Mouse (Mus musculus) heart, postnatal 36 days (tissue): Measurements from ENCODE around the gene Gm867. TPM values are rescaled to one million over a fixed set of nuclear protein-coding genes. Genes with fewer than 3 reads are reported as not detected.

Experiments
- DNase-seq, 2 experiments: peaks; one replicate each; pipeline ENCODE4 v3.0.0; 2021 to 2022
- intact Hi-C: fragments of 180-260 bp; cut with DNase I; formaldehyde crosslinking; loops from one replicate; pipeline ENCODE4 v1.15.1; 2025
- total RNA-seq, 2 experiments: library from RNA; stranded (reverse); gene quantifications; 2 replicates each; pipeline ENCODE4 v1.2.3; 2021

Gene Gm867
- total RNA-seq, result not detected

DNA sequence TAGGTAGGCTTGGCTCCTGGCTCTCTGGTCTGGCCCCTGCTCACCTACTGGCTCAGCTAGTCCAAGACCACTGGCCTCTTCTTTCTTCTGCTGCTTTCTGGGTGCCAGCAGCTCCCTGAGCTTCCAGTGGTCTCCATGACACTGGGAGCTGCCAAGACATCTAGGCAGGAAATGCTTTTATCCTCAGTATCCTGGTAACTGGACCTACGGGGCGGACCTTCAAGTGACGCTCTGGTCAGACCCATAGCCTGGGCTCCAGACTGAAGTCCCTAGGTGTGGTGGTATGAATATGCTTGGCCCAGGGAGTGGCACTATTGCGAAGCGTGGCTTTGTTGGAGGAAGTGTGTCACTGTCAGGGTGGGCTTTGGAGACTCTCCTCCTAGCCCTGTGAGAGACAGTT lies at the start of gene Gm867:
TSS of gene Gm867 (minus strand) at position 153 of the 400 bp plus-strand sequence.
- intact Hi-C loops, result no loop called here
- no peak for DNase-seq

DNA sequence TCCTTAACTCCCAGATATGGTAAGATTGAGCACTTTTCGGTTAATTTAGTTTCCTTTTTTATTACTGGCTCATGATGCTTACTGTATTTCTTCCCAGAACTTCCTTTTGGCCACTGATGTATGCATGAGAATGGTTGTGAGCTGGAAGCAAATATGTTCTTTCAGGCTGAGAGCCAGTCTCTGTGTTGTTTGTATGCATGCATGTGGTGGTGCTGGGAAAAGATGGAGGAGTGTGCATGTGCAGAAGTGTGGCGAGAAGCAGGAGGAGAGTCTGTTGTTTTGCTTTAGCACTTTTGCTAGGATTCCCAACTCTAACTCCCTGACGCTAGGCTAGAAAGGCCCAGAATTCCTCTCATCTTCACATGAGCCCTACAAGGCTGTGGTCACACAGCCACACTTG lies 39.0 kb upstream of the Gm867 start:
- DNase-seq, result no peak
- intact Hi-C loops, result loop anchor here (5.0 kb wide), 1 partner anchor 223 kb away; no protein-coding TSS in a partner anchor

DNA sequence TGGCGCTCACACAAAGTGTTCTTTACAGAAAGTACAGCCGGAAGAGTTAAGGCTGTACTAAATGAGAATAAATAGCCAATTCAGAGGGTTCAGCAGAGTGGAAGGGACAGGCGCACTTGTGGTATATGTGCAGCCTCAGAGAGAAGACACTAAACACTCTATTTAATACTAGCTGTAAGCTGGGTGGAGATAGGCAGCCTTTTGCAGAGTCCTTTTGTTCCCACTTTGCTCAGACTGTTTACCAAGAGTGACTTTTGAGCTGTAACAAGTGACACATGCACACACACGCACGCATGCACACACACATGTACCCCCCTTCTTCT lies 38.3 kb upstream of the Gm867 start:
- intact Hi-C loops, result loop anchor here (5.0 kb wide), 1 partner anchor 224 kb away; no protein-coding TSS in a partner anchor
- no peak for DNase-seq

DNA sequence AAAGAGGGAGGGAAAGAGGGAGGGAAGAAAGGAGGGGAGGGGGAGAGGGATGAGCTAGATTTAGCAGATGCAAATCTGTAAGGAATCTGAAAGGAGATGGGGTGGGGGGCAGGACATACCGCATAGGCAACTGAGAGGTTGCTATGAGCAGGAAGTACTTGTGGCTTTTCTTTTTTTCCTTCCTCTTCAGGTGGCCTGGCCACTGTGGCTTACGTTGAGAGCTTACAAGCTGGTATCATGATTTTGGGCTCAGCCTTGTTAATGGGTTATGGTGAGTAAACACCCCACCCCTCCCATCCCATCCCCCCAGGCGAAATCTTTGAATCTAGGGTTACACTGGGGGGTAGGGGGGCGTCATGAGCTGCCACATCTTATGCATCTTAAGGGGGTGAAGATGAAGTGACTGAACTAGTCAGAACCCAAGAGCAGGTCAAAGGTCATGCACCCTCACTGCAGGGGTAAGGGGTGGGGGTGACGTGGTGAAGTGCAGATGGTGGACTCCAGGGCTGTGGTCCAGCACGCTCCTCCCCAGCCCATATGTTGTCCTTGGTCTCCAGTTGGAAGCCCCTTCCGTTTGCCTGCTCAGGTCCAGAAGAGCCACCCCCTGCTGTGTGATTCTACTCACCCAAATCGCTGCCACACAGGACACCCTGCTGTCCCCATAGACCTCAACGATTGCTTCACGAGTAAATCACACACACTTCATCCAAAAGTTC lies 37.8 kb upstream of the Gm867 start:
- intact Hi-C loops, result loop anchor here (5.0 kb wide), 1 partner anchor 224 kb away; no protein-coding TSS in a partner anchor
- DNase-seq, result no peak

DNA sequence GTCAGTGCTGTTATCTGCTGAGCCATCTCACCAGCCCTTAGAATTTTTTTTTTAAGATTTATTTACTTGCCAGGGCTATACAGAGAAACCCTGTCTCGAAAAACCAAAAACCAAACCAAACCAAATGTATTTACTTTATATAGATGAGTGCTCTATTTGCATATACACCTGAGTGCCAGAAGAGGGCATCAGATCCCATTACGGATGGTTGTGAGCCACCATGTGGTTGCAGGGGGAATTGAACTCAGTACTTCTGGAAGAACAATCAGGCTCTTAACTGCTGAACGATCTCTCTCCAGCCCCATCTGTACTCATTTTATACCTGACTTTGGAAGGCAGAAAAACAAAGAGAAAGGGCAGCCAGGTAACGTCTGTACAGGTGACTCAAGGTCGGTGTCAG lies 34.7 kb upstream of the Gm867 start:
- DNase-seq, result no peak
- intact Hi-C loops, result loop anchor here (5.0 kb wide), 1 partner anchor 227 kb away; no protein-coding TSS in a partner anchor

DNA sequence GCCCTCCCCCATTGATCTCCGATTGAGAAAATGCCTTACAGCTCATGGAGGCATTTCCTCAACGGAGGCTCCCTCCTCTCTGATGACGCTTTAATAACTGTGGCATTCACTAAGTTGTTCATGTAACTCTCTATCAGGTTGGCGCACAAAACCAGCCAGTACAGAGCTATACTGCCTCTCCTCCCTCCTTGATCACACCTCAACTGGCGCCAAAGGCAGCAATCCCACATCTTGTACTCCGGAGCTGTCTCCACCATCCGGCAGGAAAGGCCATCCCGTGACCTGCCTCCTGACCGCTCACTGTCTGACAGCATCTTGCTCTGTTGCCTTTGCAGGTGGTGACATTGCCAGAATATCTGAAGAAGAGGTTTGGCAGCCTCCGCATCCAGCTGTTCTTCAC lies 33.4 kb upstream of the Gm867 start:
- intact Hi-C loops, result no loop called here
- DNase-seq, result no peak

DNA sequence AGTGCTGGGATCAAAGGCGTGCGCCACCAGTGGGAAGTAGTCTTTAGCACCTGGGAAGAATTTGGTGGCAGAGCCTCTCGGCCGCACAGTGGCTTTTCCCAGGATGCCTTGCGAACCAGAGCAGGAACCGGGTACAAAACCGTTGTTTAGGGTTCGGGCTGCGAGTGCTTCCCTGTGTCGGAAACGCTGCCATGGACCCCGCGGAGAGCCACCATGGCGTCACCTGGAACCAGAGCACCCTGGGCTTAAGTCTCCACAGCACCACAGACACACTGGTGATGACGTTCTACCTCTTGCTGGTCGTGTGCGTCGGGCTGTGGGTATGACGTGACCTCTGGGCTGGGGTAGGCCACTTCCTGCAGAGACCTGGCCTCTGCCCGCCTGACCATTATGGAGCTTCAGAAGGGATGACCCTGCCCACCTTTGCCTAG lies 13.9 kb upstream of the Gm867 start, which contains the start of gene Gm5134:
TSS of gene Gm5134 (plus strand) at position 134 of the 431 bp plus-strand sequence.
- no peak for DNase-seq
- intact Hi-C loops, result loop anchor here (5.0 kb wide), 1 partner anchor 367 kb away; the partner anchor contains the start of gene Ggt5

DNA sequence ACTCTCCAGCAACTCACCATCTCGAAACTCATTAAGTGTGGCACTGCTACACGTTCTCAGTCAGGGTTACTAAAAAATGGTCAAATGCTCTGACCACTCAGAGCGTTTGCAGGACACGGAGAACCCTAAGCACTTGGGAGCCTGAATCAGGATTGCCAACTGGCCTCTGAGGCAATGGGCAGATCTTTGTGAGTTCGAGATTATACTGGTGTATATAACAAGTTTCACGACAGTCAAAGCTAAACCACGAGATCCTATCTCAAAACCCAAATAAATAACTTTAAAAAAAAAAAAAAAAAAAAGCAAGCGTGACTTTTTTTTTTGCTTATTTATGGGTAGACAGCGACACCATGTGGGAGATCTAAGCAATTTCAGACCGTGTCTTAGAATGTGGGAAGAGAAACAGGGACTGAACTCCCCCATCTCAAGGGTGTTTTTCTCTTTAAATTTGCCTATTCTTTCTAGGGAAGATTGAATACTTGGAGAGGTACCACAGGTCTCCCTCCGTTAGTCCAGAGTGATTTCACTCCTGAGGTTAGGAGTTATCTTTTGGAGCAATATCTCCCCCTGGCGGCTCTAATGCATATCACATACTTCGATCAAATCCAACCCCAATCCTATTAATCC lies 11.1 kb upstream of the Gm867 start:
- intact Hi-C loops, result loop anchor here (1.0 to 5.0 kb wide), 4 partner anchors 54 to 364 kb away; partner anchors contain the start of gene Ggt5
- peak; percentile 46 to 69 for DNase-seq

DNA sequence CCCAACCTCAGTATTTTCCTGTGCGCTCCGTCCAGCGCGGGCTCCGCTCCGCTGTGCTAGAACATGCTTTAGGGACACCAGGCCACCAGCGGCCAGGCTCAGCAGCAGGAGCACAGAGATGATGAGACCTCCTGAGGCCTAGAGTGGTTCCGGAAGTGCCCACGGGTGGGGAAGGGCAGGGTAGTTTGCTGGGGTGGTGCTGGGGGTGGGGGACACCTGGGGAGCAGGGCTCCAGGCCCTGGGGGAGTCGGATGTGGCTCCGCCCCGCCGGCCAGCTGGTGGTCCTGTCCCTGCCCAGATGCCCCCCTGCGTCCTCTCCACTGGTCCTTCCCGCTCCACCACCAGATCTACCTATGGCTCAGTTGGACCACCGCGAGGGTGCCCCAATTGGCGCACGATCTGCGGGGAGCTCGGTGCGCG lies 10.3 kb upstream of the Gm867 start:
- intact Hi-C loops, result loop anchor here (1.0 to 5.0 kb wide), 4 partner anchors 54 to 364 kb away; partner anchors contain the start of gene Ggt5
- DNase-seq, result no peak

DNA sequence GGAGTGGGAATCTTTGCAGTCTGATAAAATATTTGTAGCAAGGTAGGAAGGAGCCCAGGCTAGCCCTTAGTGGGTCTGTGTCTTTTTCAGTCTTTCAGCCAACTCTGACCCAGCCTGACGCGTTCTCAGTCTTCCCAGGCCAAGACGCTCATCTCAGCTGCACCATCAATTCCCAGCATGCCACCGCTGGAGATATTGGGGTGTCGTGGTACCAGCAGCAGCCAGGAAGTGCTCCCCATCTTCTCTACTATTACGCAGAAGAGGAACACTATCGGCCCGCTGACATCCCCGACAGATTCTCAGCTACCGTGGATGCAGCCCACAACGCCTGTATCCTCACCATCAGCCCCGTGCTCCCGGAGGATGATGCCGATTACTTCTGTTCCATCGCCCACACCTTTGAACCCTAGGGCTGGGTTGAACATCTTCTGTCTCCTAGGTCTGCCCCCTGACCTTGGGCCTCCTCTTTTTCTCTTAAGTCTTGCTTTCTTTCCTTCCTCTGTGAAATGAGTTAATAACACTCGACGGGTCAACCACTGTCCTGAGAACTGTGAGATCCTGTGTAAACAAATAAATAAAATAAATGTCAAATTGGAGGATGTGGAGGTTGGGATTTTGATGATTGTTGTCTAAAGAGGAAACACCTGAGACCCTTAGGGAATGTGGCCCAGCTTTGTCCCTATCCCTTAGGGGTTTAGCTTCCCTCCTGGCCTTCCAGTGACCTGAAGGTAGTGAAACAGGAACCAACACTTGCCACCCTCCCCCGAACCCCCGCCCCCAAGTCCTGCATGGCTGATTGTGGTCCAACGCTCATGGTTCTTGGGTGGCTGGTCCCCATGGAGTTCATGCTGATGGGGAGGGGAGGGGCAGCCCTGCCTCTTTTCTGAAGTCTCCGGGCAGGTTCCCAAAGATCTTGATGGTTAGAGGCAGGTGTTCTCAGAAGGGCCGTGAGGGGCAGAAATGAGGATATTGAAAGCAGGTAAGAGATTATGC lies 8.9 kb upstream of the Gm867 start:
- DNase-seq, result no peak
- intact Hi-C loops, result loop anchor here (5.0 kb wide), 1 partner anchor 362 kb away; the partner anchor contains the start of gene Ggt5

DNA sequence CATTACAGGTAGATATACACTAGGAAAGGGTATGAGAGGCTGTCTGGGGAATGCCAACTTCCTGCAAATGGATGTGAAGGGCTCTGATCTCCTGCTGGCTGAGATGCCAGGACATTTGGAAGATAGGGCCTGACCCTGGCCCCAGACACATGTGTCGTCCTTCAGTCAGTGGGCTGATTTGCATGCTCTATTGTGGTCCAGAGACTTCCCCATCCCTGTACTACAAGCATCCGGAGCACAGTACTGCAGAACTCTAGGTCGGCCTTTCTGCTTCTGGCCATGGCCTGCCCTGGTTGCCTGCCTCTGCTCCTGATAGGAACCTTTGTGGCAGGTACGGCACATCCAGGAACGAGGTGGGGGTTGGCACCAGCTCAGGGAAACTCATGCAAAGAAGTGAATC lies 7.6 kb upstream of the Gm867 start:
- intact Hi-C loops, result no loop called here
- no peak for DNase-seq

DNA sequence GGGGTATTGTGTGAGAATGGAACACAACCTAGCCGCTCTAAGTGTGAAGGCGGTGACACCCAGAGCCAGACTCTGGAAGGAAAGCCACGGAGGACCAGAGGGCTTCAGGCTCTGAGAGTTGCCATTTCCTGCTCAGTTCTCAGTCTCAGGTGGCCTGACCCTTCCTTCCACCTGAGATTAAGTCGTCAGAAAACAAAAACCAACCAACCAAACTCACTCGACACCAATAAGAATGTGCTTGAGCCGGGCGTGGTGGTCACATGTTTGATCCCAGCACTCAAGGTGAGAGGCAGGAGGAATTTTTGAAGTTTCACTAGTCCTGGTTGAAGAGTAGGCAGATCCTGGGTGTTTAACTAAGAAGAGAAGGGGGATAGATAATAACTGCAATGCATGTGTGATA lies 5.4 kb upstream of the Gm867 start:
- intact Hi-C loops, result no loop called here
- DNase-seq, result no peak

DNA sequence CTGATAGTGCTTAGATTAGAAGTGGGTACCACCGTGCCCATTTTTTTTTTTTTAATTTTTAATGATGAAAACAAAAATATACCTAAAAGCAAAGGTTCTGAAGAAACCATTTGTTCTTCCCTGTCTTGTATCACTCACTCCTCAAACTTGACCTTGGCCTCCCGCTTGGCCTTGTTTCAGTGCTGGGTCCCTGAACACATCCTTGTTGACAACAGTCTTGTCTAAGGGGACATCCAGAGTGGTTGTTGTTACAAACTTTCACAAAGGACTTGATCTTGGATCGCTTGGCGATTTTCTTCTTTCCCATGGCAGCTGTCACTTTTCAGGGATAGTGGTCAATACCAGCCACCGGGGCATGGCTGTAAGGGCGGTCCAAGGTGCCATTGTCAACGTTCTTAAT lies 4.7 kb upstream of the Gm867 start:
- intact Hi-C loops, result no loop called here
- no peak for DNase-seq

DNA sequence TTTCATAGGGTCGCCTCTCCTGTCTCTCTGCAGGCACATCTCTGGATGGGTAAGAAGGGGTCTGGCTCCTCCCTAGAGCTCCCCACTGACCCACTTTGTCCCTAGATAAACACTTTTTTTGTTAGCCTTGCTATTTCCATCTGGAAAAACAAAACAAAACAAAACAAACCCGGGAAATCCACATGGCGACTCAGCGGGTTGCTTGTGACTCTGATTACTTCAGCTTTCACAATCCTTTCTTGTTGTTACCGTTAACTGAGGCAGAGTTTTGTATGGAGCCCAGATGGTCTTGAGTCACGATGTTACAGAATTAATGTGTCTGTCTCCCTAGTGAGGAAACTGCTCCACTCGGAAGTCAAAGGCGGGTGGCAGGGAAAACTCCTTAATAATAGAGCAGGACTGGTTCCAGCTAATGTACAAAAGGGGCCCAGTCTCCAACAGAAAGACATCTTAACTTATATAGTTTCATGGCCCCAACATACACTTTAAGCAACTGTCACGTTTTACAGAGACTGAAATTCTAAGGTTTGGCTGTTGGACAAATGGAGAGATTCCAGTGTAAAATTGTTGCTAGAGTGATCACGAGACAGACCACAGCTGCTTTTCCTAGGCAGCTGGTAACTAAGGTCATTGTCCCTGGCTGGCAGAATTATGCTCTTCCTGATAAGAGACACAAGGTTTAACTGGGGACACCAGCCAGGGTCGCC lies 3.7 kb upstream of the Gm867 start:
- peak in 1 of 2 experiments; percentile 41 for DNase-seq
- intact Hi-C loops, result no loop called here

DNA sequence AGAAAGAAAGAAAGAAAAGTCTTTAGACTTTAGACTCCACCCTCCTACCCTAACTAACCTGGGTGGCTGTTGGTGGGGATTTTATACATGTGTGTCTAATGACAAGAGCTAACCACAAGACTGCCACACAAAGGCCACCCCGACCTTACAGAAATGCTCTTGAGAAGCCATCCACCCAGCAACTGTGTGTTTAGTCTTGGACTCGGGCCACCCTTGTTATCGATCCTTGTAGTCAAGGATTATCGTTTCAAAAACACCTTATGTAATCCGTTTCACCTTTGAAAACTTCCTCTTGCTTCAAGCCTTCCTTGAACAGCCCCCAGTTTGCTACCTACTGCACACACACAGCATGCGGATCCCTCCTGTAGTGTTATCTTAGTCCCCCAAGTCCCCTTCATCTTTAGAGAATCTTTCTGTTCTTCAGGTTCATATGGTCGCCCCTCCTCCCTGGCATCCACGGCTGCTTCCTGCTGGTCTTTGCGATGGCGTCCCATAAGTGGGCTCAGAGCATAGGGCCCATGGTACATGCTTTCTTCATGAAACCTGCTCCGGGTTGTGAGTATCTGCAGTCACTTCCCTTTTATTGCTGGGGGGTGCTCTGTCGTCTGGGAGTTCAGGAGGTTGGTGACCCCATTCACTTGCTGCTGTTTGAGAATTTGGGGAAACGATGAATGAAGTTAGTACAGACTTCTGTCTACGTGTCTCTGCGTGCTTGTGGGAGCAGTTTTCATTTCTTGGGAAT lies 2.4 kb upstream of the Gm867 start, which contains the start of gene Vpreb3:
TSS of gene Vpreb3 (plus strand) at position 322 of the 742 bp plus-strand sequence.
- no peak for DNase-seq
- intact Hi-C loops, result no loop called here

DNA sequence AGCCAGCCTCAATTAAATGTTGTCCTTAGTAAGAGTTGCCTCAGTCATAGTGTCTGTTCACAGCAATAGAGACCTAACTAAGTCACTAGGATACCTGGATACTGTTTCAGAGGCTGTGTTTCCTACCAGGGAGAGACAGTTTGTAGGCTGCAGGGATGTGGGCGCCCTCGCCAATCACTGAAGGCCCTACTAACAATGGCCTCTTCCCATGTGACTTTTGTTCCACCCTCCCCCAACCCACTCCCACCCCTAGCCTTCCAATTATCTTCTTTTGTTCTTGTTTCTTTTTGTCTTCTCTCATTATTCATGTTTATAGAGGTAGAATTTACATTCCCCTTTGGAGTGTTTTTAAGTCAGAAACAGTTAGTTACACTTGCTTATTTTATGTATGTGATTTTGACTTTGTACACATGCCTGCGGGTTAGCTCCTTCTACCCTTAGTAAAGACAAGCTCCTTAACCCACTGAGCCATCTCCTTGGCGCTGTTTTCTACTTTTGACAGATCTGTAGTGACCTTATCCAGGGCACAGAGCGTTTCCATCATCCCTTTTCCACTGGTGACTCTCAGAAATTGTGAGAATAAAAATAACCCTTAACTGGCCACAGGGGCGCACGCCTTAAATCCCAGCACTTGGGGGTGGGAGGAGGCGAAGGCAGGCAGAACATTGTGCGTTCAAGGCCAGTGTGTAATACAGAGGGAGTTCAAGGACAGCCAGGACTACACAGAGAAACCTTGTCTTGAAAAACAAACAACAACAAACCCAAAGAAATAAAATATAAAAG lies 761 bp upstream of the Gm867 start:
- DNase-seq, result no peak
- intact Hi-C loops, result no loop called here

DNA sequence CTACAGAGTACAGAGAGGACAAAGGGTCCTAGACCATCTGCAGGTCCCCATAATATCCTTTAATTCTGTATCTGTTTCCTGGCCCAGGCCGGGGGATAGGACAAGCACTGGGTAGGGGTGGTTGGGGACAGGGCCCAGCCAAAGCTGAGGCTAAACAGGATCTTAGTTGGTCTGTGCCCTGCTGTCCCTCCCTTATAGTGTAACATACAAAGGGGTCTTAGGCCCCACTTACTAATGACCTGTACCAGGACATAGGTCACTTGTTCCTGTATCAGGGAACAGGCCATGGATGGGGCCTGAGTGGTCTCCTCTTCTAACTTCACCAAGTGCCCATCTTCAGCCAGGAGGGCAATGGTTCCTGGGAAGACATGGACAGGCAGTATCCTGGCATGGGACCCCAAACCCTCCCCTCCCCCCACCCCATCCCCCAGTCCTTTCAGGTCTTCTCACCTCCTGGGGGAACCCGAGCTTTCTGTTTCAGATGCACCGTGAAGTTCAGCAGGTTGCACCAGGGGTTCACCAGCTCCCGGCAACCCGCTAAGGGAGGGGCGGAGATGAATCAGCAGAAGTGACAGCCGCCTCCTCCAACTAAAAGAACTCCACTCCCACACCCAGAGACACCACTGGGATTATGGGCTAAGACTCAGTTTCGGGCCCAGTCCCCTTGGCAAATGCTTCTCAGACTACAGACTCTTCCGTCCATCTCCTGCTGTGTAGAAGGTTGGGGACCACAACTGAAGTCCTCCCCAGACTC lies 814 bp downstream of the Gm867 start:
- intact Hi-C loops, result no loop called here
- DNase-seq, result no peak
